Mouse (Mus musculus) lung, embryonic 16.5 days (tissue): ENCODE results near the gene Mylip. TPM values are rescaled to one million over a fixed set of nuclear protein-coding genes. Genes with fewer than 3 reads are reported as not detected.

Experiments used
- ATAC-seq: fragments of 200-750 bp; cut with Nextera tagmentation; 2 replicates; pipeline ENCODE4 v1.8.0; 2017; ENCODE audit warnings: low read depth, mild to moderate bottlenecking, moderate library complexity
- H3K27ac ChIP-seq: fragments of 300-500 bp; sonication (generic); 2 replicates; pipeline ENCODE4 v1.5.1; 2014; ENCODE audit warnings: mild to moderate bottlenecking, control low read depth, low read length
- H3K27me3 ChIP-seq: fragments of 300-500 bp; sonication (generic); 2 replicates; pipeline ENCODE4 v1.6.1; 2014; ENCODE audit warnings: low read depth, low read length, mixed read lengths; ENCODE audit not compliant: control insufficient read depth, insufficient read depth
- H3K36me3 ChIP-seq: fragments of 300-500 bp; sonication (generic); 2 replicates; pipeline ENCODE4 v1.6.1; 2014; ENCODE audit warnings: low read length; ENCODE audit not compliant: control insufficient read depth, insufficient read depth
- H3K4me1 ChIP-seq: fragments of 300-500 bp; sonication (generic); replicated peaks from 2 replicates; pipeline ENCODE4 v1.6.1; 2014; ENCODE audit warnings: low read length, mixed read lengths; ENCODE audit not compliant: control insufficient read depth, insufficient read depth
- H3K4me2 ChIP-seq: fragments of 300-500 bp; sonication (generic); 2 replicates; pipeline ENCODE4 v1.6.1; 2014; ENCODE audit warnings: low read depth, low read length, control low read depth
- H3K4me3 ChIP-seq: fragments of 300-500 bp; sonication (generic); 2 replicates; pipeline ENCODE4 v1.5.1; 2014; ENCODE audit warnings: mild to moderate bottlenecking, low read length, control low read depth
- H3K9ac ChIP-seq: fragments of 300-500 bp; sonication (generic); 2 replicates; pipeline ENCODE4 v1.6.1; 2014; ENCODE audit warnings: low read length, control low read depth
- H3K9me3 ChIP-seq: fragments of 300-500 bp; sonication (generic); 2 replicates; pipeline ENCODE4 v1.6.1; 2016; ENCODE audit warnings: low read length; ENCODE audit not compliant: control insufficient read depth
- WGBS: fragments of 180-500 bp; shearing (Covaris S2); extraction: QIAGEN DNeasy Blood & Tissue Kit; methylation state at CpG from one replicate; pipeline ENCODE4 v1.1.7; 2014; 5-methylcytosine and 5-hydroxymethylcytosine counted together
- polyA plus RNA-seq: library from polyadenylated mRNA; unstranded; fragments of >200 nt; fragmentation: Nextera tagmentation; extraction: Ambion mirVana; gene quantifications from 2 replicates; pipeline ENCODE4 v1.2.1, GENCODE M21; 2015

The Mylip gene
- polyA plus RNA-seq, 1 experiment from 2014 or later = 9.0 TPM

- Histone ChIP-seq H3K9me3 (no peaks in the 10 kb centered on the region), H3K4me2 (no peak overlapping the region), H3K4me1 (peaks cover 4% of the 10 kb centered on the region; the same call in 1 of the 2 replicates), H3K27me3 (no peaks in the 10 kb centered on the region), H3K27ac (no peak overlapping the region), H3K36me3 (peaks cover 15% of the 10 kb centered on the region), H3K4me3 (no peak overlapping the region), H3K9ac (no peak overlapping the region)
- 56% methylated on average over 9 of the region's 9 CpGs for WGBS
- no peak for ATAC-seq
Measured at GRCm38 (mm10) chr13:45414031-45414430, 24.5 kb downstream of the Mylip start.

- H3K36me3 ChIP-seq = peaks cover 5% of the 10 kb centered on the region; the same call in 1 of the 2 replicates
- no peak overlapping the region for H3K9ac ChIP-seq
- no peaks in the 10 kb centered on the region for H3K9me3 ChIP-seq
- WGBS = 37% methylated on average over 14 of the region's 14 CpGs
- H3K27me3 ChIP-seq = no peaks in the 10 kb centered on the region
- peaks cover 4% of the 10 kb centered on the region; the same call in 1 of the 2 replicates for H3K4me1 ChIP-seq
- H3K4me2 ChIP-seq = peak overlapping the region; percentile 21
- H3K27ac ChIP-seq = no peak overlapping the region
- ATAC-seq = peak; percentile 74; the same call in 1 of the 2 replicates
- H3K4me3 ChIP-seq = no peak overlapping the region
Measured at GRCm38 (mm10) chr13:45416621-45417057, 27.1 kb downstream of the Mylip start.

GRCm38 (mm10) chr13:45418986-45419385 is 29.4 kb downstream of the Mylip start:
- Histone ChIP-seq H3K4me1 (peaks cover 4% of the 10 kb centered on the region; the same call in 1 of the 2 replicates), H3K27me3 (no peaks in the 10 kb centered on the region), H3K9ac (no peak overlapping the region), H3K9me3 (no peaks in the 10 kb centered on the region), H3K36me3 (no peaks in the 10 kb centered on the region), H3K27ac (no peak overlapping the region), H3K4me3 (no peak overlapping the region), H3K4me2 (no peak overlapping the region)
- no peak for ATAC-seq
- WGBS = 76% methylated on average over 12 of the region's 12 CpGs

DNA sequence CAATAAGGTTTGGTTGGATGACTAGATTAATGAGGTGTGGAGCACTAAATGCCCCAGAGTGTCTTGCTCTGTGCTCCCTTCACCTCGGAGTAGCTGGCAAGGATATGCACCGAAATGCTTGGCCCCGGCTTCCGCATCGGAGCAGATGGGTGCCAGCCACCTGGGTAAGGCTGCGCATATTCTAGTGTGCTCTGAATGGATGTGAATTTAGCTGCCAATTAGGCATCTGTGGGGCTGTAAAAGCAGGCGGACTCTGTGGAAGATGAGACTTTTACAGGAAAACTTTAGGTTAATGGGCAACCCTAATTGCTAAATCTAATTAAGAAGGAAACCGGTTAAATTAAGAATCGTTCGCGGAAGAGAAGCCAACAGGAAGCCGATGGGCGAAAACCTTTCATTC is 32.7 kb downstream of the Mylip start:
- H3K27ac ChIP-seq = no peak overlapping the region
- no peak overlapping the region for H3K9ac ChIP-seq
- no peaks in the 10 kb centered on the region for H3K36me3 ChIP-seq
- H3K27me3 ChIP-seq = no peaks in the 10 kb centered on the region
- no peaks in the 10 kb centered on the region for H3K9me3 ChIP-seq
- H3K4me1 ChIP-seq = no peaks in the 10 kb centered on the region
- H3K4me3 ChIP-seq = no peak overlapping the region
- 87% methylated on average over 13 of the region's 13 CpGs for WGBS
- no peak overlapping the region for H3K4me2 ChIP-seq
- ATAC-seq = no peak

GRCm38 (mm10) chr13:45422709-45423108 is 33.2 kb downstream of the Mylip start:
- no peaks in the 10 kb centered on the region for H3K27me3 ChIP-seq
- H3K9ac ChIP-seq = no peak overlapping the region
- H3K27ac ChIP-seq = no peak overlapping the region
- no peaks in the 10 kb centered on the region for H3K4me1 ChIP-seq
- no peaks in the 10 kb centered on the region for H3K9me3 ChIP-seq
- no peaks in the 10 kb centered on the region for H3K36me3 ChIP-seq
- no peak for ATAC-seq
- 57% methylated on average over 5 of the region's 5 CpGs for WGBS
- no peak overlapping the region for H3K4me2 ChIP-seq
- H3K4me3 ChIP-seq = no peak overlapping the region

GRCm38 (mm10) chr13:45423905-45424304 is 34.4 kb downstream of the Mylip start:
- WGBS = 78% methylated on average over 5 of the region's 5 CpGs
- no peak overlapping the region for H3K4me2 ChIP-seq
- H3K9me3 ChIP-seq = no peaks in the 10 kb centered on the region
- H3K9ac ChIP-seq = no peak overlapping the region
- no peak overlapping the region for H3K4me3 ChIP-seq
- H3K27ac ChIP-seq = no peak overlapping the region
- H3K36me3 ChIP-seq = no peaks in the 10 kb centered on the region
- ATAC-seq = no peak
- no peaks in the 10 kb centered on the region for H3K27me3 ChIP-seq
- H3K4me1 ChIP-seq = no peaks in the 10 kb centered on the region

GRCm38 (mm10) chr13:45429239-45429638 is 39.7 kb downstream of the Mylip start:
- H3K4me1 ChIP-seq = peaks cover 6% of the 10 kb centered on the region; the same call in 1 of the 2 replicates
- no peaks in the 10 kb centered on the region for H3K27me3 ChIP-seq
- H3K4me2 ChIP-seq = no peak overlapping the region
- no peaks in the 10 kb centered on the region for H3K36me3 ChIP-seq
- ATAC-seq = peak; percentile 34; the same call in 1 of the 2 replicates
- H3K27ac ChIP-seq = 0 out of 2 replicates have a peak overlapping the region, but pooled peaks have one; percentile 23
- no peak overlapping the region for H3K4me3 ChIP-seq
- H3K9ac ChIP-seq = no peak overlapping the region
- WGBS = 18% methylated on average over 11 of the region's 11 CpGs
- no peaks in the 10 kb centered on the region for H3K9me3 ChIP-seq

DNA sequence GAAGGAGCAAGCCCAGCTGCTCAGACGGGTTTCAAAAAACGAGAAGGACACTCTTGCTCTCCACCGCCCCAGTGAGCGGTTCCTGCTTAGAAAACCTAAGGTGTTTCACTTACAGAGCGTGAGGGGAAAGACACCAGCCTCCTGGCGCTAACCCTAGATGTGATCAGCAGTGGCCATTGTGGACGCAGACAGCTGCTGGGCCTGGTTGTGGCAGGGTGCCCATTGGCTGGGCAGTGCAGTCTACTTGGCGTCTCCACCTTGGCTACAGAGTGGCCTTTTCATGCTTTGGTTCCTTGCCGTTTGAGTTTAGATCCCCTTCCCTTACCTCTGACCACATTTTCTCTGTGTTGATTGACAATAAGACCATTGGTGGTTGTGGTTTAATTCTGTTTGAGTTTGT is 47.6 kb downstream of the Mylip start:
- H3K27ac ChIP-seq = no peak overlapping the region
- peaks cover 17% of the 10 kb centered on the region; the same call in 1 of the 2 replicates for H3K4me1 ChIP-seq
- no peak overlapping the region for H3K9ac ChIP-seq
- no peaks in the 10 kb centered on the region for H3K36me3 ChIP-seq
- H3K9me3 ChIP-seq = no peaks in the 10 kb centered on the region
- no peak overlapping the region for H3K4me3 ChIP-seq
- ATAC-seq = no peak
- WGBS = 76% methylated on average over 9 of the region's 9 CpGs
- no peaks in the 10 kb centered on the region for H3K27me3 ChIP-seq
- H3K4me2 ChIP-seq = no peak overlapping the region

DNA sequence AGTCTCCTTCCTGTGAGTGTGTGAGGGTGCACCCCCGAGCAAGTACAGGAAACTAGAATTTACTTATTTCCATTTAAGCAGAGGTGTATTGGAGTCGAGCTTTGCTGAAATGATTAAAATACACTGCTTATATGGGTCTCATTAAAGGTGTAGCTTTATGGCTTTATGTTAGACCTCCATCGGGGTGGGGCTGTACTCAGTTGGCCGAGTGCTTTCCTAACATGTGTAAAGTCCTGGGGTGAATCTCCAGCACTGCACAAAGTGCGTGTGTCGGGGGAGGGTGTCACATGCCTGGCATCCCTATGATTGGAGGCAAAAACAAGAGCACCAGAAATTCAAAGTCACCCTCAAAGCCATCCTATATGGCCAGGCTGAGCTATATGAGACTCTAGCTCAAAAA is 49.3 kb downstream of the Mylip start:
- Histone ChIP-seq H3K9me3 (no peaks in the 10 kb centered on the region), H3K36me3 (no peaks in the 10 kb centered on the region), H3K27ac (no peak overlapping the region), H3K4me2 (no peak overlapping the region), H3K9ac (no peak overlapping the region), H3K4me1 (peaks cover 26% of the 10 kb centered on the region), H3K27me3 (no peaks in the 10 kb centered on the region), H3K4me3 (no peak overlapping the region)
- WGBS = 78% methylated on average over 6 of the region's 6 CpGs
- ATAC-seq = no peak

DNA sequence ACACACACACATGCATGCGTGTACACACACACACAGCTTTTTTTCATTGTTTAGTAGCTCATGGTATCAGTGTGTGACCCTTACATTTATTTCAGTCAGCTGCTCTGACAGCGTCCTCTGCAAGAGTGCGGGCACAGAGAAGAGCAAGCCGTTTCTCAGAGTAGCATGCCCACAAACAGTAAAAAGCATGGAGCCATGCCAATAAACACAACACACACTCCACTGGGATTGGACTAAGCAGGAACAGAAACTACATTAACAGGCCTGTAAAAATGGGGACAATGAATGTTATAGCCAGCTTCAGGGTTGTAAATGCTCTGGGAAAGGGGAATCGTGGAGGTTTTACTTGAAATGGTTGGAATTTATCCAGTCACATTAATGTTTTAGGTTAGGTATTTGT is 50.7 kb downstream of the Mylip start:
- Histone ChIP-seq H3K27ac (no peak overlapping the region), H3K4me1 (peaks cover 22% of the 10 kb centered on the region), H3K9me3 (no peaks in the 10 kb centered on the region), H3K4me3 (no peak overlapping the region), H3K36me3 (no peaks in the 10 kb centered on the region), H3K27me3 (no peaks in the 10 kb centered on the region), H3K4me2 (no peak overlapping the region), H3K9ac (no peak overlapping the region)
- 64% methylated on average over 5 of the region's 5 CpGs for WGBS
- ATAC-seq = no peak
